Comparison of ENCODE assay signal across 40 mouse cellular contexts in genomic region chr7:11384641-11385040, GRCm38 (mm10). TPM values are rescaled to one million over a fixed set of nuclear protein-coding genes. Genes with fewer than 3 reads are reported as not detected.
"Had no signal": no experiment of that assay in that cellular context is flagged by ENCODE, and none has a peak within 500 bp of the region (broad histone marks: within the 10 kb centered on the region; RNA-seq: fewer than 3 reads in every experiment).

No protein-coding gene starts in this region.

RNA-seq across cellular contexts. Expression of gene Zscan4f, which starts 13.1 kb away (rescaled TPM):
- total RNA-seq: heart, postnatal 10 days; heart, postnatal 14 days; heart, postnatal 25 days; heart, postnatal 36 days; heart, postnatal 4 days; hematopoietic stem cell, adult 5-6 weeks; hindbrain, postnatal 0 days; layer of hippocampus, adult 18-20 months; layer of hippocampus, adult 2 months; layer of hippocampus, adult 8-10 months; layer of hippocampus, postnatal 10 days; layer of hippocampus, postnatal 14 days; layer of hippocampus, postnatal 25 days; layer of hippocampus, postnatal 36 days; left cerebral cortex, adult 18-20 months; left cerebral cortex, adult 2 months; left cerebral cortex, adult 8-10 months; left cerebral cortex, postnatal 10 days had no signal
- polyA plus RNA-seq: heart, embryonic 14.5 days; heart, embryonic 15.5 days; heart, embryonic 16.5 days; heart, postnatal 0 days; hindbrain, embryonic 10.5 days; hindbrain, embryonic 11.5 days; hindbrain, embryonic 12.5 days; hindbrain, embryonic 13.5 days; hindbrain, embryonic 14.5 days; hindbrain, embryonic 15.5 days; hindbrain, embryonic 16.5 days; hindbrain, postnatal 0 days; inflammation-experienced regulatory T-cells, adult 6 months; intestine, embryonic 14.5 days; intestine, embryonic 15.5 days; intestine, embryonic 16.5 days; intestine, postnatal 0 days; kidney, adult 2 months; kidney, embryonic 14.5 days; kidney, embryonic 15.5 days; kidney, embryonic 16.5 days; kidney, postnatal 0 days; large intestine, adult 2 months had no signal
